Mouse (Mus musculus): ENCODE measurements around the gene Iqck.

Iqck gene

DNA sequence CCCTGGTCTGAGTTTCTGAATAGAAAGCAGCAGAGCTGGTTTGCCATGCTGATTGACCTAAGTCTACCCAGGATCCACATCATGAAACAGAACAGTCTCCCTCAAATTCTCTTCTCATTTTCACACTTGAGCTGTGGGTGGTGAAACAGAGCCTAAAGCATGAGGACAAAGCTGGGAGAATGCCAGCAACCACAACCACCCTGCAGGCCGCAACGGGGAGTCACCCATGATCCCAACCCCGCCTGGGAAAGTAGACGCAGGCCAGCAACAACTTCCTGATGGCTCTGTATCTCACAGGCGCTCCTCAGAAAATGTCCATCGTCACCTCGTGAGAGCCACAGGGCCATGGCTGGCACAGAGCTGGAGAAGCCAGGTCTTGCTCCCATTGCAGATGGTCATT is 4.0 kb upstream of the Iqck start:
- no peak for DNase-seq (ENCODE audit: low read depth)

DNA sequence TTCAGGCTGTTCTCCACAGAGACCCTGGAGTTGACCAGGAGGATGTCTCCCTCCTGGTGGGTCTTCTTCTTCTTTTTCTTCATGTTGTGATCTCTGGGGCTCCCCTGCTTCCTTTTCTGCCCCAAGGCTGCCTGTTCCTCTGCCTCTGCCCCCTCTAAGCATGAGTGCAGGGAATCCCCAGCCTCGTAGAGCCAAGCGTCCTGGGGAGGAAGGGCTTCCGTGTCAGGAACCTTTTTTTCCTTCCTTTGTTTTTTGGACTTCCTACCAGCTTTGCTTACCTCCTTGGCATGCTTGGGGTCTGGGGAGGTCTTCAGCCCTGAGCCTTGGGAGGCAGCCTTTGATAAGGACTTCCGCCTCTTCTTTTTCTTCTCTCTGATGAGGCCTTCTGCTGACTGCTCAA is 2.9 kb upstream of the Iqck start:
- no peak for DNase-seq (ENCODE audit: low read depth)

GRCm38 (mm10) chr7:118854606-118855005 is 946 bp upstream of the Iqck start:
- no peak for DNase-seq (ENCODE audit: low read depth)

DNA sequence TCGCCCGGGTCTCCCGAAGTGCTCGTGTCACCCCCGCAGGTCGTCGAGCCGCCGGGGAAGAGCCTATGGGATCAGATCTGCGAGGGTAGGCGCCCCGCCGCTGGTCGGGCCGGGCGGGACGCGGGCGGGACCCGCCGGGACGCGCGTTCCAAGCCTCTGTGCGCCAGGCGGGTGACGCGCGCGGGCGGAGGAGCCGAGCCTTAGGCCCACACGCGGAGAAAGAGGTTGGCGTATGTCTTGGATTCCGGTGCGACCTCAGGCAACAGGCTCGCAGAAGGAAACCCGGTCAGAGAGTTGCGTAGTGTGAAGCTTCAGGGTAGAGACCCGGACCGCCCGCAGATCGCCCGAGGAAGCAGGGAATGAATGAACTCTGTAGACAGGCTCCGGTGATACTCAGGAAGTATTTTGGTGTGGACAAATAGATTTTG is 339 bp downstream of the Iqck start, which contains the start of gene Knop1:
TSS of gene Knop1 (minus strand) at position 378 of the 428 bp plus-strand sequence.
- DNase-seq (ENCODE audit: low read depth), result no peak

DNA sequence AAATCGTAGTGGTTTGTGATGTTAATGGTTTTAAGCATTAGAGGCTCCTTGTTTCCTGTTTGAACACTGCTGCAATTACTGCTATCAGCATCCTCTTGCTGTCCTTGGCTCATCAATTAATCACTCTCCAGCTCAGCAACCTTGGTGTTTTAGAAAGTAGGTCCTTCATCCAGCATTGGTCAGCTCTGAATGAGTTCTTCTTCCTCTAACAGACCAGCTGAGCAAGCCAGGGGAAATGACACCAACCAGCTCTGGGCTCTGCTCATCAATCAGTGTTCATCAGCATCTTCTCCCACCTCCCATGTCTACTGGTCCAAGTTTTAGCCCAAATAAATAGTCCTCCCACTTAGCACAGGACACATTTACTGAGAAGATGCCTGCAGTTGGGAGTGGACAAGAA is 3.1 kb downstream of the Iqck start:
- no peak for DNase-seq (ENCODE audit: low read depth)

GRCm38 (mm10) chr7:118865362-118865761 is 9.8 kb downstream of the Iqck start:
- DNase-seq (ENCODE audit: low read depth), result no peak

DNA sequence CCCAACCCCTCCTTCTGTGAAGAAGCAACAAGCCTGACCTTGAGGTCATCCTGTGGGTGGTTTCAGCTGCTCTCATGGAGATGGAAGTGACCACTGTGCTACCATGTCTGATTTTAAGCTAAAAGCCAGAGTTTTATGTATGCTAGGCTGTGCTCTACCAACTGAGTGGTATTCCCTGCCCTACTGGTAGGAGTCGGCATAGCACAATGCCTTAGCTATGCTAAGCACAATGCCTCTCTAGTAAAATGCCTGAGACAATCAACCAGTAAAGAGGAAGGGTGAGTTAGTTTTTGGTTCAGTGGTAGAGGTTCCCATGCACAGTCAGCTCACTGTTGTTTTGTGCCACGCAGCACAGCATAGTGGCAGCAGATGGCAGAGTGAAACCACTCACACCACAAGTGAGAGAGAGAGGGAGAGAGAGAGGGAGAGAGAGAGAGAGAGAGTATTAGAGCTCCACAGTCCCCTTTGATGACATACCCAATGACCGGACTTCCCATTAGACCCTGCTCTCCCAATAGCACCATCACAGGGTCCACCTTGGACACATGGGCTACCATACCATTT is 24.0 kb downstream of the Iqck start:
- no peak for DNase-seq (ENCODE audit: low read depth)

- no peak for DNase-seq (ENCODE audit: low read depth)
Observed at GRCm38 (mm10) chr7:118883957-118884356, 28.4 kb downstream of the Iqck start.

- DNase-seq (ENCODE audit: low read depth), result no peak
Observed at GRCm38 (mm10) chr7:118884969-118885368, 29.4 kb downstream of the Iqck start.

DNA sequence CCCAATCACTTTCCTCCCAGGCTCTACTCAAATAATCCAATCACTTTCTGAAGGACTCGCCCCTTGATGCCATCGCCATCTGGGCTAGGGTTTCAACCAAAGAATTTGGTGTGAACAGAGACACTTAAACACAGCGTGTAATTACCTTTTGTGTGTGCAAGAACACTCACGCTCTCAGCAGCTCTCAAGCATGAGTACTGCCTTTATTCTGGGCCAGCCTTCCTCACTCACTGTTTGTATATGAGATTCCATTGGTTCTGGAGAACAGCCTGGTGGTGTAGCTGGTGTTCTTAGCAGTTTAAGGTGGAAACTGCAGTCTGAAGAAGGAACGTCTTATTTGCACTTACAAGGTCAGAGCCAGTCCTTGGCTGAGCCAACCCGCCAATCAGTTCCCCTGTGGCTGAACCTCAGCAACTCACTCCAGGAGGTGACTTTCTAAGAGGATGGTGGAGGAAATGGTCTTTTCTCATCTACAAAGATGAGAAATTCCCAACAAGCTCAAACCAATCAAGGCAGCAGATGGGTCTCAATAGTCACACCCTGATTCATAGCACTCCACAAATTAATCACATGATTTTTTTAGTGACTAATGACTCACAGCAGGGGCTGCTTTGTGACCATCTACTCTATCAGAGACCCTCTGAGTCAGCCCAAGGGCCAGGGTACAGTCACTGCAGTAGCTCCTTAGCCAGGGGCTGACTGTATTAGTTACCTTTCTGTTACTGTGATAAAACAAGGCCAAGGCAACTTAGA is 31.9 kb downstream of the Iqck start:
- peak; percentile 35 for DNase-seq (ENCODE audit: low read depth)

DNA sequence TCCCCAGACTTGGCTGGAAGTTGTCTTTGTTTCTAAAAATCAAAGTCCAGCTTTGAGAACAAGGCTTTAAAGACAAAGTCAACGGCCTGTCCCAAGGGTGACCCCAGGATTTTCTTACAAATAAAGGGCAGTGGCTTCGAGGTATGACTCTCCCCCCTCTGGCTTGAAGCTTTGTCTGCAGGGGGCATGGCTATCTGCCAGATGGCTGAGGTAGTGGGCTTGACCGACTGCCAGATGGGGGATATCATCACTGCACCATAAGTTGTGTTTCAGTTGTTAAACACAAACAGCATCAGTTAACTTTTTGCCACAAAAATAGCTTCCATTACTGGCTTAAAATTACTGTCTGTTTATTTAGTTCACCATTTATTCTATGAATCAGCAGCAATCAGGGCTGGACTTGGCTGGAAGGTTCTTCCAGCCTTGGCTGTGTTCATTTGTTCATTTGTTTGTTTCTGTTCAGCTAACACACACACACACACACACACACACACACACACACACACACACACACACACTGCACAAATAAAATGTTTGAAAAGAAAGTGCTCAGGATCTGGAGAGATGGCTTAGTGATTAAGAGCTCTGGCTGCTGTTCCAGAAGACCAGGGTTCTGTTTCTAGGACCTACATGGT is 33.6 kb downstream of the Iqck start:
- DNase-seq (ENCODE audit: low read depth), result peak; percentile 75

GRCm38 (mm10) chr7:118895469-118896450 is 40.2 kb downstream of the Iqck start:
- DNase-seq (ENCODE audit: low read depth), result no peak

GRCm38 (mm10) chr7:118898063-118898462 is 42.5 kb downstream of the Iqck start:
- no peak for DNase-seq (ENCODE audit: low read depth)

DNA sequence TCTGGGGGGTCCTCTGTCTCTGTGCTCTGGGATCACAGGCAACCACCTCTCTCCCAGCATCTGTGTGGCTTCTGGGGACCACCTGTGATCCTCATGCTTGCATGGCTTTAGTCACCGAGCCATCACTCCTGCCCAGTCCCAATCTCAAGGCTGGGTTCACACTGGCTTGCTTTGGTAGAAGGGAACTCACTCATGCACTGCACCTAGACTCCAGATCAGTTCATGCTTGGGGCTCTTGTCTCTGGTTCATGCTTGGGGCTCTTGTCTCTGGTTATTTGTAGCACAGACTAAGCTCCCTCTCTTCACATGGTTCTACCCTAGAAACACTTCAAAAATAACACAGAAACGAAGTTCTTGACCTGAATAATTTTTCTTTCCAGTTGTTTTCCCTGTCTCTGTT is 44.5 kb downstream of the Iqck start:
- no peak for DNase-seq (ENCODE audit: low read depth)

- DNase-seq (ENCODE audit: low read depth), result no peak
Observed at GRCm38 (mm10) chr7:118902944-118903343, 47.4 kb downstream of the Iqck start.

DNA sequence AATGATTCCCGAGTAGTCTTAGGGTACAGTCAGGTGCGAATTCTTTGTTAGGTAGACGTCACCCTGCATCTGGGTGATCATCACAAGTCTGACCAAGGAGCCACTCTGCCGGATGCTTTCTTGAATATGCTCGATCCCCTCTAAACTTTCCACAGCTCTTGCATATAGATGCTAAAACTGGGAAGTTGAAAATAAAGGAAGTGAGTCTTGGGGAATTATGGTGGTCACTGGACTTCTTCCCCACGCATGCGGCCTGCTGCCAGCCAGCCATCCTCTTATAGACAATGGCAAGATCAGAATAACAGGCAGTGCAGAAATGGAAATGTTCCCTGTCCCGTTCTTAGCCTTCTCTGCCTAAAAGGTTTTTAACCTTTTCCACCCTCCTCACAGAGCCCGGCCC is 48.3 kb downstream of the Iqck start:
- no peak for DNase-seq (ENCODE audit: low read depth)

GRCm38 (mm10) chr7:118904530-118904929 is 49.0 kb downstream of the Iqck start:
- DNase-seq (ENCODE audit: low read depth), result no peak

DNA sequence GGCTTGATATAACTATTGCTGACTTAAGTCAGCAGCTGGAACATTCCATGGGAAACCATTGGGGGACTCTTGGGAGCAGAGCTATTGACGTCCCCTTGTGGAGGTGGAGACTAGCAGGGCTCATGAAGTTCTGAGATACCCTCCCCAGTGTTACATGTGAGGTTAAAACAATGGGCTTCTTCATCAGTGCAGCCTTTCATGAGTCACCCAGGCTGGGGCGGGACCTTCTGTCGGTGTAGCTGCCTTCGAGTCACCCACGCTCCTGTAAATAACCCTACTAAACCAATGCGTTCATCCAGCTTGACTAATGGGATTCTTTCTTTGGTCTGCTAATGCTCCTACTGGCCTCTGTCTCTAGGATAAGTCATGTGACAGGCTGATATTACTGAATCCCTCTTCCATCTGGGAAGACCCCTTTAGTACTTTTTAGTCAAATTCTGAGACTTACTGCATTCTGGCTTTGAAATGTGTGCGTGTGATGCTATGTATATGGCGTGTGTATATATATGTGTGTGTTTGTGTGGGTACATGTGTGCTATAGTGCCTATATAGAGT is 53.5 kb downstream of the Iqck start:
- DNase-seq (ENCODE audit: low read depth), result peak; percentile 76

GRCm38 (mm10) chr7:118910464-118910863 is 54.9 kb downstream of the Iqck start:
- no peak for DNase-seq (ENCODE audit: low read depth)

DNA sequence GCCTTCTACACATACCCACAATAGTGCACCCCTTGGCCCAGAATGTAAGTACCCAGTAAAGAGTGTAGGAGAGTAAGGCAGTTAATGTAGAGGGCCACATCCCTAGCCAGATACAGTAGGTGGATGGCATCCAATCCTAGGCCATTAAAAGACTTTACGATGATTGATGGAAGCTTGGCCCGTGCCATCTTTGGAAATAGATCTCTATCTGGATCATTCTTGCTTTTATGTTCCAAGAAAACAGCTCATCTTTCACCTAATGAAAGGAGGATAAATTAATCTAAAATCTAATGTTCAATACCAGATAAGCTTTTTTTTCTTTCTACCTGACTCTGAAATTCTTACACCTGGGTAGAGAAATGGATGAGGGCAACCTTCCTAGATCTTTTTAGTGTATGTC is 55.6 kb downstream of the Iqck start:
- no peak for DNase-seq (ENCODE audit: low read depth)

- no peak for DNase-seq (ENCODE audit: low read depth)
Observed at GRCm38 (mm10) chr7:118911571-118911970, 56.0 kb downstream of the Iqck start.

GRCm38 (mm10) chr7:118912049-118912490 is 56.5 kb downstream of the Iqck start:
- no peak for DNase-seq (ENCODE audit: low read depth)

All from fibroblast of lung, adult 2 months (primary cell).